Mouse (Mus musculus) retina, postnatal 1 day (tissue): ENCODE measurements around the gene 4933403O08Rik.

Source experiments
- DNase-seq: peaks from one replicate; pipeline ENCODE4 v3.0.0-alpha.2; 2012

Gene 4933403O08Rik

DNA sequence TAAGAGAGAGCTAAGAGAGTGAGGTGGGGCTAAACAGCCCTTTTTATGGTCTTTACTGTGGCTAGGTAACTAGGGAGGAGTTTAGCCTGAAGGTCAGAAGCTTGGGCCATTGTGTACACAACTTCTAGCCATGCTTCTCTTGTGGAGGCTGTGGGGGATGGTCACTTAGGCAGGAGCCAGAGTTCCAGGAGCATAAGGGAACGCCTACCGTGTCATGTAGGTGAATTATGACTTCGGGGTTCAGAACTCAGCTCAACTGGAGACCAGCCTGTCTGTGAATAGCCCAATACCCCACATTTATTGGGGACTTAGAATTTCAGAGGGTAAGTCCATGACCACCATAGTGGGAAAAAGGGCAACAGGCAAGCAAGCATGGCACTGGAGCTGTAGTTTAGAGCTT is at the start of gene 4933403O08Rik:
Gene 4933403O08Rik (plus strand): TSS at position 301 of the 400 bp plus-strand sequence.
- no peak for DNase-seq

DNA sequence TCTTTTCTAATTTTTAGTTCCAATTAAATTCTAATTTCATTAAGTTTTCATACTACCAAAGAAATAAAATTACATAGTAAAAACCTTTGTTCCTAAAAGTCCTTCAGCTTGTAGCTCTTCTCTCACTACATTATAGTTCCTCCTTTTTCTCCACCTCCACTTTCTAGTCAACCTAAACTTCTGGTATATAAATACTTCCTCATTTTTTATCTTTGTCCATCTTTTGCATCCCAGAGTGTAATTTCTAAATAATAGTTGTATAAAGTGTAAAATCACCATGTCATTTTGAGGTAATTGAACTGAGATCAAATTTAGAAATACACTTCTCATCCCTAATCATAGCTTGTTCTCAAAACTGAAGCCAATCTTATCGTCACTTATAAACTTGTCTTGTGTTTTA is 4.1 kb downstream of the 4933403O08Rik start:
- DNase-seq: no peak

DNA sequence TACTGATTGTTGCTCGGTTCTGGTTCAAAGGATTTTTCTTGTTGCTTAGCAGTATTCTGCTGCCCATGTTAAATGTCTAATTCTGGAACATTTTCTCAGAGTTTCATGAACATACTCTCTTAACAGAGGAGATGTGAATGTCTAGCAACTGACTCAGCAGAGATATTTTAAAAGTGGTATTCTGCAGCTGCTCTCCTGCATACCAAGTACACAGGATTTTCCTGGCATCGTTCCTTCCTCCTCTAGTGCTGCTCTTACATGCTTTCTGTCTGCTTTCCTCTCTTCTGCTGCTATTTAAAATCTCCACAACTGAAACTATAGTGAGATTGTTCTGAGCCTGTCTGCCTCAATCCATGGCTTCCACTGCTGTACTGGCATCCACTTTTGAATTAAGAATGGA is 16.7 kb downstream of the 4933403O08Rik start:
- no peak for DNase-seq

DNA sequence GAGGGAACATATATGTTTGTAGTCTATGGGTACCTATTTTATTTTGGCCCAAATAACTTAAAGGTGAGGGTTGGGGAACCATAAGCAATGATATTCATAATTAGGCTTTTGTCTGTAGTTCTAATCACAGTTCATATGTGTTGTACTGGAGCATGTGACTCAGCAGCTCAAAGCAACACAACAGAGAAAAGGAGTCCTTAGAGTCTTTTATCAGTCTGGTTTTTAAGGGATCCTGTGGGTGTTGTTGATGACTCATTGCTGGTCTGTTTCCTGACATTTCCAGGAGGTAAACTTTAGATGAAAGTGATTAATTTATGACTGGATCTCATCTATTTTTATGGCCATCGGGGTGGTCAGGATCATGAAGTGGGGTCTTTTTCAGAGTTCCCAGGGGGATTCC is 34.7 kb downstream of the 4933403O08Rik start:
- DNase-seq: no peak
